Mouse (Mus musculus): ENCODE measurements at regions not wholly inside any gene's neighbourhood (a gene's known extent, or its start where the extent isn't known, plus 50 kb on each side); places are given as distances from the start of the nearest gene placed in this dataset.

- ATAC-seq (replicated peaks), result no peak
- peaks cover 12% of the 10 kb centered on the region for H3K4me1 ChIP-seq
- no peak overlapping the region for H3K27ac ChIP-seq
- H3K27me3 ChIP-seq (replicated peaks), result no peaks in the 10 kb centered on the region
- no peak overlapping the region for H3K4me2 ChIP-seq
- H3K36me3 ChIP-seq (replicated peaks), result no peaks in the 10 kb centered on the region
- H3K9me3 ChIP-seq, result no peaks in the 10 kb centered on the region
- H3K9ac ChIP-seq, result no peak overlapping the region
- H3K4me3 ChIP-seq, result no peak overlapping the region
- 80% methylated on average over 4 of the region's 4 CpGs for WGBS
Measured at GRCm38 (mm10) chr3:21822675-21823074, 253.8 kb upstream of the Tbl1xr1 start.

DNA sequence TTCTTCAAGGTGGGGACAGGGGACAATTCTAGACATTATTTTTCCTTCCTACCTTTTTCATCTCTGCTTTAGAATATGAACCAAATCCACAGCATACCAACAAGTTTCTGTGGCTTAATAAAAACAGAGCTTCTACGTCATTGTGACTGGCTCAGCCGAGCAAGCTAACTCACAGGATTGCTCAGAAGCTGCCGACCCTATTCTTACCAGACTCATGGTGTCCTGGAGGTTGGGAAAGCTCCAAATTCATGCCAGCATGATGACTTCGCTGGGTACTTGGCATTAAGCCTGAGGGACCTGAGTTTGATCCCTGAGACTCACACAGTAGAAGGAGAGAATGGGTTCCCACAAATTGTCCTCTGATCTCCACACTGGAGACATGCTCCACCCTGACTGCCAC is 253.1 kb upstream of the Tbl1xr1 start:
- H3K4me3 ChIP-seq, result no peak overlapping the region
- H3K9ac ChIP-seq, result no peak overlapping the region
- peaks cover 12% of the 10 kb centered on the region for H3K4me1 ChIP-seq
- no peaks in the 10 kb centered on the region for H3K9me3 ChIP-seq
- ATAC-seq (replicated peaks), result no peak
- H3K4me2 ChIP-seq, result no peak overlapping the region
- H3K27ac ChIP-seq, result no peak overlapping the region
- no peaks in the 10 kb centered on the region for H3K27me3 ChIP-seq (replicated peaks)
- WGBS, result 63% methylated on average over 4 of the region's 4 CpGs
- H3K36me3 ChIP-seq (replicated peaks), result no peaks in the 10 kb centered on the region

GRCm38 (mm10) chr3:21824101-21824880 is 252.2 kb upstream of the Tbl1xr1 start:
- Histone ChIP-seq H3K4me2 (no peak overlapping the region), H3K4me3 (no peak overlapping the region), H3K27ac (no peak overlapping the region), H3K9ac (no peak overlapping the region), H3K27me3 (replicated peaks) (no peaks in the 10 kb centered on the region), H3K4me1 (peaks cover 12% of the 10 kb centered on the region), H3K9me3 (no peaks in the 10 kb centered on the region), H3K36me3 (replicated peaks) (no peaks in the 10 kb centered on the region)
- peak; percentile 88 for ATAC-seq (replicated peaks)
- 23% methylated on average over 8 of the region's 8 CpGs for WGBS

DNA sequence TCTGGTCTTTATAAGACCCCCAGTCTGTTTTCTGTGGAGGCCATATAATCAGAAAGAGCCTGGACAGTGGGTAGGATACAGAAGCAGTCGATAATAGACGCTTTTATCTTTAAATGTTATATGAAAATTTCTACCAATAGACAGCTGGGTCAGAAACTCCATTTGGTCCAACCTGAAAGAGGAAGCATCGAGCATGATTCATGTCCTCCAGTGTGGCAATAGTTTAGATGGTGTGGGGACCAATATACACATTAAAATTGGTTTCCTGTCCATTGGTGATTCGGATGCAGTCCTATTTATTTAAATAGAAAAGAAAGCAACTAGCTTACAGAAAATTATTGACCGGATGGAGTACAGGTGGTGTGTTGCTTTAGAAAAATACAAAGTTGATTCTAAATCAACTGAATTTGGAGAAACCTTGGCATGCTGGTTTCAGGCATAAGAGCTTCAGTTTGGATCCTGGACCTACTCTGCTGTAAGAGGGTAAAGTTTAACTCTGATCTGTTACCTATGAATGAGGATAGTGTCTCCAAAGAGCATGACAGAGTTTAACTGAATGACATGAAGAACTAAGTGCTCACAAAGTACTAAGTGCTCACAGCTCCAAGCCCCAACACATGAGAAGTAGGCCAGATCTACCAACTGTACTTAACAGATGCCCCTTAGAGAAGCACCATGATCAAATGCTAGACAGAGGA is 251.4 kb upstream of the Tbl1xr1 start:
- H3K4me3 ChIP-seq, result no peak overlapping the region
- no peak overlapping the region for H3K4me2 ChIP-seq
- no peaks in the 10 kb centered on the region for H3K27me3 ChIP-seq (replicated peaks)
- H3K4me1 ChIP-seq, result peaks cover 12% of the 10 kb centered on the region
- H3K36me3 ChIP-seq (replicated peaks), result no peaks in the 10 kb centered on the region
- 93% methylated on average over 5 of the region's 5 CpGs for WGBS
- ATAC-seq (replicated peaks), result no peak
- no peak overlapping the region for H3K9ac ChIP-seq
- no peaks in the 10 kb centered on the region for H3K9me3 ChIP-seq
- no peak overlapping the region for H3K27ac ChIP-seq

DNA sequence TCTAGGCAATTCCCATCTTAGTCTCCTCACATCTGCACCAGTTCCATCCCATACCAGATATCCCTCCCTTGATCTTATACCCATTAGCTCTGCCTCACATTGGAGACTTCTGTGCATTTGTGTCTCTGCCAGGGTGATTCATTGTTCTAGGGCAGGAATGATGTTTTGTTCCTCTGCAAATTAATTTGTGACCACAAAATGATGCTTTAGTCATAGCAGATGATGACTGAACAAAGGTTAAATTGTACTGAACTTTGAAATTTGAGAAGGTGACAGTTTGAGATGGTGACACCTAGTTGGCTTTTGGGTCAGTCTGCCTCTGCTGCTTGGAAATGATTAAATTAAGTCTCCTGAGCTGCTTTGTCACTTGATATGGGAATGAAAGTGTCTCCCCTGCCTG is 248.8 kb upstream of the Tbl1xr1 start:
- no peaks in the 10 kb centered on the region for H3K27me3 ChIP-seq (replicated peaks)
- peaks cover 12% of the 10 kb centered on the region for H3K4me1 ChIP-seq
- H3K4me2 ChIP-seq, result no peak overlapping the region
- H3K27ac ChIP-seq, result no peak overlapping the region
- no peak for ATAC-seq (replicated peaks)
- no peak overlapping the region for H3K4me3 ChIP-seq
- H3K9me3 ChIP-seq, result no peaks in the 10 kb centered on the region
- H3K36me3 ChIP-seq (replicated peaks), result no peaks in the 10 kb centered on the region
- no peak overlapping the region for H3K9ac ChIP-seq

DNA sequence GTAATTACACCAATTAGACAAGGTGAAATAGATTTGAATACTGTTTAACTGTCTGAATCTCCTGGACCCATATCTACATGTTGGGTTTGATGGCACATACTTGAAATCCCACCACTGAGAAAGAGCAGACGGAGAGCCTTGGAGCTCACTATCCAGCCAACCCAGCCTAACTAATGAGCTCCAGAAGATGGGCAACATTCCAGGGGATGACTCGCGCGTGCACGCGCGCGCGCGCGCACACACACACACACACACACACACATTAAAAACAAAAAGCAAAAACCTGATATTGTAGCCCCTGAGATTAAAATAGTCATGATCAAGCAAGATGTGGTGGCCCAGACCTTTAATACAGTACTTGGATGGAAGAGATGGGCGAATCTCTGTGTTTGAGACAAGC is 243.3 kb upstream of the Tbl1xr1 start:
- Histone ChIP-seq H3K27ac (no peak overlapping the region), H3K4me3 (no peak overlapping the region), H3K27me3 (replicated peaks) (no peaks in the 10 kb centered on the region), H3K9me3 (no peaks in the 10 kb centered on the region), H3K4me2 (no peak overlapping the region), H3K36me3 (replicated peaks) (no peaks in the 10 kb centered on the region), H3K4me1 (no peaks in the 10 kb centered on the region), H3K9ac (no peak overlapping the region)
- 97% methylated on average over 12 of the region's 12 CpGs for WGBS
- no peak for ATAC-seq (replicated peaks)

DNA sequence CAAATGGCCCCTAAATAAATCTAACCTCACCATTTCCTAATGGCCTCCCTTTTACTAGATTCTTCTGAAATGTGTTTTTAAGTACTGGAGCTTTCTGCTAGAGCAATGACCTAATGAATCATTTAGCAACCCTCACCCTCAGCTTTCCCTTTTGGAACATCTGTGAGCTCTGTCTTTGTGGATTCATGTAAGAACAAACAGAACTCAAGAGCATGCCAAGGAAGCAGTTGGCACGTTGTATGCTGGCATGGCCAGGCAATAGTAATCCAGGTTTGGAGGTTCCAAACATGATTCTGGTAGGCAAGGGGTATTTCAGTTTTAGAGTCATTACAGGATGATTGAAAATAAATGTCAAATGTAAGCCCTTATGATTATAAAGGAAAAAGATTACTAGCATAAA is 240.9 kb upstream of the Tbl1xr1 start:
- 81% methylated on average over 1 of the region's 1 CpGs for WGBS
- Histone ChIP-seq H3K4me2 (no peak overlapping the region), H3K4me3 (no peak overlapping the region), H3K4me1 (no peaks in the 10 kb centered on the region), H3K27ac (no peak overlapping the region), H3K27me3 (replicated peaks) (no peaks in the 10 kb centered on the region), H3K9me3 (no peaks in the 10 kb centered on the region), H3K9ac (no peak overlapping the region), H3K36me3 (replicated peaks) (no peaks in the 10 kb centered on the region)
- no peak for ATAC-seq (replicated peaks)

GRCm38 (mm10) chr3:21837297-21837946 is 239.0 kb upstream of the Tbl1xr1 start:
- WGBS, result 74% methylated on average over 4 of the region's 4 CpGs
- Histone ChIP-seq H3K4me1 (peaks cover under 1% of the 10 kb centered on the region; the same call in 1 of the 2 replicates), H3K4me2 (no peak overlapping the region), H3K36me3 (replicated peaks) (no peaks in the 10 kb centered on the region), H3K27ac (no peak overlapping the region), H3K9ac (no peak overlapping the region), H3K9me3 (no peaks in the 10 kb centered on the region), H3K27me3 (replicated peaks) (no peaks in the 10 kb centered on the region), H3K4me3 (no peak overlapping the region)
- no peak for ATAC-seq (replicated peaks)

DNA sequence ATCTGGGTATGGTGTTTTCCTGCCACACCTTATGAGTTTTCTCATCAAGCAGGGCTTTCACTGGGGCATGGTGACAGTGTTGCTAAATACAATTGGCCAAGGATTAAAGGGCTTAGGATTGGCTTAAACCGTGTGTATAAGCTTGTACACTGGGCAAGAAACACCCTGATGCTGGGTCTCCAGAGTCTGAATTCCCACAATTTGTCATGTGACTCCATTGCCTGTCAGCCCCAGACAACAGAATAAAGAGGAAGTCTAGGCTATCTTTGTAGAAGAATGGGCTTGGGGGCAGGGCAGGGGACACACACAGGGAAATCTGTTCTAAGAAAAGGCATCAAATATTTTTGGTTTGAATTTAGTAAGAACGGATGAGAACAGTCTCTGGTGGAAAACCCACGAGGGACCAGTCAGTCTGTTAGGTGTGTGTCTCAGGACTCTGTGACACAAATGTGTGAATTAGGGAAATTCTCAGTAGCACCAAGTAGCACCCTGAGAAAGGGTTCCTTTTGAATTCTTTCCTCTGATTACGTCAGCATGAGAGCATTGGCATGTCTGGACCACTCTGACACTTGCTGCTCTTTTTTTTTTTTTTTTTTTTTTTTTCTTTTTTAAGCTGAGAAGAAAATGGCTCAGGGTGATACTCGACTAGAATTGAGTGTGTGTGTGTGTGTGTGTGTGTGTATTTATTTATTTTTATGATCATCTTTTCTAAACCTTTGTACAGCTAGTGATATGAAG is 235.5 kb upstream of the Tbl1xr1 start:
- H3K27ac ChIP-seq, result no peak overlapping the region
- no peak overlapping the region for H3K4me2 ChIP-seq
- H3K4me3 ChIP-seq, result no peak overlapping the region
- H3K9ac ChIP-seq, result no peak overlapping the region
- WGBS, result 30% methylated on average over 5 of the region's 5 CpGs
- H3K36me3 ChIP-seq (replicated peaks), result no peaks in the 10 kb centered on the region
- H3K4me1 ChIP-seq, result peaks cover 10% of the 10 kb centered on the region; the same call in 1 of the 2 replicates
- no peaks in the 10 kb centered on the region for H3K27me3 ChIP-seq (replicated peaks)
- ATAC-seq (replicated peaks), result no peak
- no peaks in the 10 kb centered on the region for H3K9me3 ChIP-seq

GRCm38 (mm10) chr3:21841506-21841905 is 234.9 kb upstream of the Tbl1xr1 start:
- Histone ChIP-seq H3K9ac (no peak overlapping the region), H3K27me3 (replicated peaks) (no peaks in the 10 kb centered on the region), H3K4me3 (no peak overlapping the region), H3K4me2 (no peak overlapping the region), H3K36me3 (replicated peaks) (no peaks in the 10 kb centered on the region), H3K9me3 (no peaks in the 10 kb centered on the region), H3K4me1 (peaks cover 10% of the 10 kb centered on the region; the same call in 1 of the 2 replicates), H3K27ac (no peak overlapping the region)
- no peak for ATAC-seq (replicated peaks)
- 43% methylated on average over 1 of the region's 1 CpGs for WGBS

- H3K4me2 ChIP-seq, result no peak overlapping the region
- peaks cover 10% of the 10 kb centered on the region; the same call in 1 of the 2 replicates for H3K4me1 ChIP-seq
- no peaks in the 10 kb centered on the region for H3K36me3 ChIP-seq (replicated peaks)
- H3K27me3 ChIP-seq (replicated peaks), result no peaks in the 10 kb centered on the region
- no peak overlapping the region for H3K4me3 ChIP-seq
- WGBS, result 51% methylated on average over 10 of the region's 10 CpGs
- H3K9ac ChIP-seq, result no peak overlapping the region
- 0 out of 2 replicates have a peak overlapping the region, but pooled peaks have one; percentile 27 for H3K27ac ChIP-seq
- no peak; the same call in 1 of the 2 replicates for ATAC-seq (replicated peaks)
- no peaks in the 10 kb centered on the region for H3K9me3 ChIP-seq
Measured at GRCm38 (mm10) chr3:21842545-21843291, 233.7 kb upstream of the Tbl1xr1 start.
